Mouse (Mus musculus) testis, adult 10 weeks (tissue): Measurements from ENCODE around the gene Glt8d1. TPM values are rescaled to one million over a fixed set of nuclear protein-coding genes. Genes with fewer than 3 reads are reported as not detected.

Source experiments
- polyA plus RNA-seq: library from polyadenylated mRNA; stranded (reverse); fragments of 350-450 nt; fragmentation: Illumina TruSeq; extraction: RNeasy Lipid Tissue Mini Kit (QIAGEN cat#74804); gene quantifications from one replicate; pipeline ENCODE4 v1.2.3, GENCODE M21; 2014; ENCODE audit warnings: low read depth, low replicate concordance

The Glt8d1 gene
- 650 TPM for polyA plus RNA-seq

GRCm38 (mm10) chr14:31001307-31002205 is at the start of gene Glt8d1, which contains the start of gene Spcs1:
Gene Glt8d1 (plus strand): TSS chr14:31001400.
Gene Spcs1 (minus strand): TSS chr14:31001672.

GRCm38 (mm10) chr14:31018860-31019291 is 17.7 kb downstream of the Glt8d1 start, which contains the start of the genes Pbrm1 and Gnl3:
Gene Pbrm1 (plus strand): TSS chr14:31019138.
Gene Gnl3 (minus strand): TSS chr14:31019152.

Other genes starting within 250 kb of the Glt8d1 start
- 2.1 TPM for gene Tmem110, start 175.8 kb upstream of the Glt8d1 start, polyA plus RNA-seq
- gene Mustn1, start 122.2 kb upstream of the Glt8d1 start, polyA plus RNA-seq: not detected
- not detected for gene Itih4, start 114.9 kb upstream of the Glt8d1 start, polyA plus RNA-seq
- 0.28 TPM for gene Itih3, start 77.6 kb upstream of the Glt8d1 start, polyA plus RNA-seq
- gene Itih1, start 58.1 kb upstream of the Glt8d1 start, polyA plus RNA-seq: not detected
- 73.5 TPM for gene Nek4, start 50.0 kb upstream of the Glt8d1 start, polyA plus RNA-seq
- gene Spcs1, start 272 bp downstream of the Glt8d1 start, polyA plus RNA-seq: 909 TPM
- gene Pbrm1, start 17.7 kb downstream of the Glt8d1 start, polyA plus RNA-seq: 47.5 TPM
- gene Gnl3, start 17.8 kb downstream of the Glt8d1 start, polyA plus RNA-seq: 114 TPM
- 2.9 TPM for gene Smim4, start 127.6 kb downstream of the Glt8d1 start, polyA plus RNA-seq
- gene Nt5dc2, start 129.7 kb downstream of the Glt8d1 start, polyA plus RNA-seq: 1.9 TPM
- gene Stab1, start 167.2 kb downstream of the Glt8d1 start, polyA plus RNA-seq: 1.2 TPM
- not detected for gene Tnnc1, start 206.9 kb downstream of the Glt8d1 start, polyA plus RNA-seq
- 17.5 TPM for gene Nisch, start 215.5 kb downstream of the Glt8d1 start, polyA plus RNA-seq
- gene Sema3g, start 216.5 kb downstream of the Glt8d1 start, polyA plus RNA-seq: 0.13 TPM
- gene Phf7, start 249.9 kb downstream of the Glt8d1 start, polyA plus RNA-seq: 2,709 TPM